Mouse (Mus musculus) left cerebral cortex, adult 11 months (tissue): ENCODE data around the gene Foxd3.
"Not testable (repeated sequence)": the region's sequence is repeated elsewhere in the genome, so short reads cannot be mapped to it uniquely, and the experiment has no call there.

Source experiments
- DNase-seq: peaks from one replicate; pipeline ENCODE4 v3.0.0; 2022; ENCODE audit warnings: low spot score

Foxd3 gene

GRCm38 (mm10) chr4:99655937-99656604, at the start of gene Foxd3:
TSS of gene Foxd3 (plus strand) at chr4:99656299.
- DNase-seq, result no peak

- DNase-seq, result no peak
Measured at GRCm38 (mm10) chr4:99612156-99612555, 43.9 kb upstream of the Foxd3 start.

DNA sequence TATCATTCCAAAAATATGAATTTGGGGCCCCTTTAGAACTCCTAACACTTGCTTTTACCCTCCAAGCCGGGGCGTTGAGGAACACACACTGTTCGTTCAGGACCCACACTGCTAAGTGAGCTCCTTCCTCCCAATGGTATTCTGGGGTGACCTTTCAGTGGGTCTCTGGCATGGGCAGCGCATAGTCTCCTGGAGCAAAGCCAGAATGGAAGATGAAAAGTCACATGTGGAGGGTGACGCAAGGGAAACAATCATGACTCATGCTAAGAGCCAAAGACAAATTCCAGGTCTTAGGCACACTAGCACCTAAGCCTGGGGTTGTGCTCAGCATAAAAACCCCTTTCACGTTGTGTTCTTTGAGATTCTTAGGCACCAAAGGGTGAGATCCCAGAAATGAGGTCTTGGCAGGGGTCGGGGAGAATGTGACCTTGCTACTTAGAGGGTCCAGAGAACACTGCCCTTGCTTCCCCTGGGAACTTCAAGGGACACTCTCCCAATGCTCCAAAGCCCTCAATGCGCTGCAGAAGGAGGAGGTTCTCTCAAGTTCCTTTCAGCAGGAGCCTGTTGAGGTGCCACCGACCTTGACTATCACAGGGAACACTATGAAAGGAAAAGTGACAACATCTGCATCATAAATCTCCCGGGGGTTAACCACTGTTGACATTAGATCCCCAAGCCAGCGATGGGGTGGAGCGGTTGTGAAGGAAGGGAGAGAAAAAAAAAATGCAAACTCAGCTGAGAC, 43.3 kb upstream of the Foxd3 start:
- no peak for DNase-seq

- DNase-seq, result no peak
Measured at GRCm38 (mm10) chr4:99626047-99626844, 29.9 kb upstream of the Foxd3 start.

GRCm38 (mm10) chr4:99627057-99627456, 29.0 kb upstream of the Foxd3 start:
- DNase-seq, result no peak

- no peak for DNase-seq
Measured at GRCm38 (mm10) chr4:99636038-99636437, 20.1 kb upstream of the Foxd3 start.

DNA sequence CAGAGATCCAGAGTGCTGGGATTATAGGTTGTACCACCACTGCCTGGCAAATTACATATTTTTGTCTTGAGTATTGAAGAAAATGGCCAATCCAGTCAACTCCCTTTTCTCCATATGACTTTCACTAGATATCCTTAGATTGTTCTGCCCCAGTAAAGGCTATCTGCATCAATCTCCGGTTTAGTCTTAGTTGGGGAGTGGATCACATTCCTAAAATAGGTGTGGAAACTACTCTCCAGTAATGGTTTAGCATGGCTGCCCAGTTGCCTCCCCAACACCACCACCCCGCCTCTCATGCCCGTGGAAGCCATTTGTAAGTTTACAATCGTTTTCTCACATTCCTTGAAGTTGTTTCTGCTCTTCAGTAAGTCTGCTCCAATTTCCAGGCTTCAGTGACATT, 19.4 kb upstream of the Foxd3 start:
- no peak for DNase-seq

GRCm38 (mm10) chr4:99640619-99641018, 15.5 kb upstream of the Foxd3 start:
- not testable (repeated sequence) for DNase-seq

GRCm38 (mm10) chr4:99641920-99642319, 14.2 kb upstream of the Foxd3 start:
- DNase-seq, result no peak

GRCm38 (mm10) chr4:99645560-99645959, 10.5 kb upstream of the Foxd3 start:
- DNase-seq, result no peak

- DNase-seq, result no peak
Measured at GRCm38 (mm10) chr4:99650088-99650944, 5.8 kb upstream of the Foxd3 start.

DNA sequence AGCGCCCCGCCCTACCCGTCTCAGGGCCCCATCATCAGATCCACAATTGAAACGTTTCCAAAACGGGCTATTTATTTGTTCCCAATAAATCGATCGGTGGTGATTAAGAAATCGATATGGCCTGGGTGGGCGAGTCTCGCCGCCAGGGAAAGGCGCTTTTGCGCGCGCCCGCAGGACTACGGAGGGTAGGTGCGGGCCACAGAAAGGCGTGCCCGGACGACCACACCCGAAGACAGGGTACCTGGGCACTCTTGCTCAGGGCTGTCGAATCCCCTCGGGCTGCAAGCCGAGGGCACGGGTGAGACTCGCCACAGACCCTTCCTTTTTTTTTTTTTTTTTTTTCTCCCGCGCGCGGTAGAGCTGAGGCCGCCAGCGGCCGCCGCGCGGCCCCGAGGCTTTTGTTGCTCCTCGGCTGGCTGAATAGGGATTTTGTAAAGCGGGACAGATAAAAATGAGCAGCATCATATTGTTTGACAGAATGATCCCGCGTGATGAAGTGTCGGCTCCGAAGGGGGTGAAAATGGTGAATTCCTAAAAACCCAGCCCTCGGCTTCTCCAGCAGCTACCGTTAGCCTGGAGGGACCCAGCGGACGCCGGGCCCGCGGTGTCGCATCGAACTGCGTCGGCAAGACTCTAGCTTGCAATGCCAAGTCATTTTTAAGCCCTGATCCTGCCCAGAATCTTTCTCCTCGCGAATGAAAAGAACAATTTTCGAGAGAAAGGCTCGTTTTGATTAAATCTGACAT, 5.0 kb upstream of the Foxd3 start:
- no peak for DNase-seq

- no peak for DNase-seq
Measured at GRCm38 (mm10) chr4:99651823-99652450, 4.2 kb upstream of the Foxd3 start.

GRCm38 (mm10) chr4:99652576-99653210, 3.4 kb upstream of the Foxd3 start:
- DNase-seq, result no peak

- no peak for DNase-seq
Measured at GRCm38 (mm10) chr4:99653216-99653607, 2.9 kb upstream of the Foxd3 start.

GRCm38 (mm10) chr4:99653608-99654221, 2.4 kb upstream of the Foxd3 start:
- no peak for DNase-seq

- DNase-seq, result no peak
Measured at GRCm38 (mm10) chr4:99654621-99655296, 1.3 kb upstream of the Foxd3 start.

DNA sequence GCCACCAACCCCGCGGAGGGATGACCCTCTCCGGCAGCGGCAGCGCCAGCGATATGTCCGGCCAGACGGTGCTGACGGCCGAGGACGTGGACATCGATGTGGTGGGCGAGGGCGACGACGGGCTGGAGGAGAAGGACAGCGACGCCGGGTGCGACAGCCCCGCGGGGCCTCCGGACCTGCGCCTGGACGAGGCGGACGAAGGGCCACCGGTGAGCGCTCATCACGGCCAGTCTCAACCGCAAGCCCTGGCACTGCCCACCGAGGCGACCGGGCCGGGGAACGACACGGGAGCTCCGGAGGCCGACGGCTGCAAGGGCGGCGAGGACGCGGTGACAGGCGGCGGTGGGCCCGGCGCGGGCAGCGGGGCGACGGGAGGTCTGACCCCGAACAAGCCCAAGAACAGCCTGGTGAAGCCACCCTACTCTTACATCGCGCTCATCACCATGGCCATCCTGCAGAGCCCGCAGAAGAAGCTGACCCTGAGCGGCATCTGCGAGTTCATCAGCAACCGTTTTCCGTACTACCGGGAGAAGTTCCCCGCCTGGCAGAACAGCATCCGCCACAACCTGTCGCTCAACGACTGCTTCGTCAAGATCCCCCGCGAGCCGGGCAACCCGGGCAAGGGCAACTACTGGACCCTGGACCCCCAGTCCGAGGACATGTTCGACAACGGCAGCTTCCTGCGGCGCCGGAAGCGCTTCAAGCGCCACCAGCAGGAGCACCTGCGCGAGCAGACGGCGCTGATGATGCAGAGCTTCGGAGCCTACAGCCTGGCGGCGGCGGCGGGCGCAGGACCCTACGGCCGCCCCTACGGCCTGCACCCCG, 718 bp downstream of the Foxd3 start:
- no peak for DNase-seq
